Mouse (Mus musculus) ES-Bruce4 (cell line): ENCODE results near the gene Kri1.

ENCODE experiments used
- CTCF ChIP-seq: IDR thresholded peaks from one replicate; pipeline ENCODE4 v1.8.1; 2011; ENCODE audit warnings: low read depth, low read length
- EP300 ChIP-seq: IDR thresholded peaks from 2 replicates; pipeline ENCODE4 v1.6.1; 2011; ENCODE audit warnings: low read depth, low read length; ENCODE audit not compliant: insufficient read depth
- POLR2A ChIP-seq: IDR thresholded peaks from one replicate; pipeline ENCODE4 v1.8.1; 2011; ENCODE audit warnings: low read length; ENCODE audit not compliant: insufficient read depth

DNA sequence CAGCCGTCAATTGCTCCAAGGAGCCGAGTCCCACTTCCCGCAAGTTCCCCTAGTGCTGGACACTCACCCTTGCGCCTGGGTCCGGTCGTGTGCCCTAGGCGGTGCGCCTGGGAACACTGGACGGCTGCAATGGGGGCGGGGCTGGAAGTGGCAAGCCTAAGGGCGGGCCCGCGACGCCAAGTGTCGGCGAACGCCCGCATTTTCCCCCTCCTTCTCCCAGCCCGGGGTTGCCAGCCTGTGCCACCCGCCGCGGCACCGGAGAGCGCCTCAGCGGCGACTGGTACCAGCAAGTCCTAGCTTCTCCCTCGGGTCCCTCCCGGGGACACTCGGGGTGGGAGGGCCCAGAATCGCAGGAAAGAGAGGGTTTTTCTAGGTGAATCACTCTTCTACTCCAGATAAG is 39.4 kb downstream of the Kri1 start, which contains the start of gene S1pr5:
- TF ChIP-seq EP300 (no peak), CTCF (no peak), POLR2A (no peak)
